Mouse (Mus musculus) intestine, embryonic 14.5 days (tissue): Measurements from ENCODE around the gene Hist1h2ak. TPM values are rescaled to one million over a fixed set of nuclear protein-coding genes. Genes with fewer than 3 reads are reported as not detected.
"Not testable (repeated sequence)": the region's sequence is repeated elsewhere in the genome, so short reads cannot be mapped to it uniquely, and the experiment has no call there.

Source experiments
- ATAC-seq: fragments of 200-750 bp; cut with Nextera tagmentation; replicated peaks from 2 replicates; pipeline ENCODE4 v1.8.0; 2017; ENCODE audit warnings: low read depth, moderate number of reproducible peaks, moderate TSS enrichment, moderate library complexity; ENCODE audit not compliant: low FRiP score, low TSS enrichment
- DNase-seq: peaks from one replicate; pipeline ENCODE4 v3.0.0-alpha.2; 2018; ENCODE audit warnings: low spot score
- H3K27ac ChIP-seq: fragments of 300-500 bp; sonication (generic); 2 replicates; pipeline ENCODE4 v1.5.1; 2014; ENCODE audit warnings: low read depth, mild to moderate bottlenecking, control low read depth
- H3K27me3 ChIP-seq: fragments of 300-500 bp; sonication (generic); replicated peaks from 2 replicates; pipeline ENCODE4 v1.6.1; 2014; ENCODE audit warnings: low read length, control low read depth; ENCODE audit not compliant: control insufficient read depth, insufficient read depth
- H3K36me3 ChIP-seq: fragments of 300-500 bp; sonication (generic); 2 replicates; pipeline ENCODE4 v1.6.1; 2014; ENCODE audit warnings: low read length, control low read depth; ENCODE audit not compliant: control insufficient read depth, insufficient read depth
- H3K4me1 ChIP-seq: fragments of 300-500 bp; sonication (generic); replicated peaks from 2 replicates; pipeline ENCODE4 v1.6.1; 2014; ENCODE audit warnings: low read length, control low read depth, mixed read lengths; ENCODE audit not compliant: control insufficient read depth, insufficient read depth
- H3K4me2 ChIP-seq: fragments of 300-500 bp; sonication (generic); 2 replicates; pipeline ENCODE4 v1.6.1; 2014; ENCODE audit warnings: low read length
- H3K4me3 ChIP-seq: fragments of 300-500 bp; sonication (generic); 2 replicates; pipeline ENCODE4 v1.5.1; 2014; ENCODE audit warnings: low read depth, low read length, control low read depth, mixed read lengths
- H3K9ac ChIP-seq: fragments of 300-500 bp; sonication (generic); 2 replicates; pipeline ENCODE4 v1.6.1; 2014; ENCODE audit warnings: mild to moderate bottlenecking, low read length
- H3K9me3 ChIP-seq: fragments of 300-500 bp; sonication (generic); 2 replicates; pipeline ENCODE4 v1.6.1; 2016; ENCODE audit warnings: low read length, control low read depth; ENCODE audit not compliant: control insufficient read depth
- WGBS: fragments of 180-500 bp; shearing (Covaris S2); extraction: QIAGEN DNeasy Blood & Tissue Kit; methylation state at CpG from one replicate; pipeline ENCODE4 v1.1.7; 2014; 5-methylcytosine and 5-hydroxymethylcytosine counted together
- polyA plus RNA-seq: library from polyadenylated mRNA; unstranded; fragments of >200 nt; fragmentation: Nextera tagmentation; extraction: Ambion mirVana; gene quantifications from 2 replicates; pipeline ENCODE4 v1.2.1, GENCODE M21; 2014

The Hist1h2ak gene
- polyA plus RNA-seq, 1 experiment from 2014 or later = 18.2 TPM

- peak; percentile 43 for ATAC-seq
- WGBS = under 1% methylated on average over 44 of the region's 44 CpGs
Measured at GRCm38 (mm10) chr13:21779767-21780731, 26.4 kb upstream of the Hist1h2ak start, which contains the start of gene Hist1h1b. Gene Hist1h1b (minus strand): TSS chr13:21780625.

GRCm38 (mm10) chr13:21778814-21779766 is 25.5 kb upstream of the Hist1h2ak start:
- Histone ChIP-seq H3K9me3 (no peaks in the 10 kb centered on the region), H3K36me3 (no peaks in the 10 kb centered on the region), H3K4me2 (peak overlapping the region; percentile 95), H3K27me3 (no peaks in the 10 kb centered on the region), H3K9ac (peak overlapping the region; percentile 97), H3K4me1 (peaks cover 9% of the 10 kb centered on the region), H3K27ac (peak overlapping the region; percentile 97), H3K4me3 (peak overlapping the region; percentile 61)
- ATAC-seq (peak; percentile 83), DNase-seq (peak; percentile 88)
- 5% methylated on average over 33 of the region's 33 CpGs for WGBS

More at GRCm38 (mm10) chr13:21779767-21780731, 26.4 kb upstream of the Hist1h2ak start, which contains the start of gene Hist1h1b:
- Histone ChIP-seq H3K9me3 (no peaks in the 10 kb centered on the region), H3K27me3 (no peaks in the 10 kb centered on the region), H3K27ac (peak within 1 kb of the TSS; percentile 97), H3K4me2 (peak within 1 kb of the TSS; percentile 95), H3K9ac (peak within 1 kb of the TSS; percentile 97), H3K36me3 (no peaks in the 10 kb centered on the region), H3K4me3 (peak within 1 kb of the TSS; percentile 61), H3K4me1 (peaks cover 14% of the 10 kb centered on the region)
- peak; percentile 91 for DNase-seq

- no peaks in the 10 kb centered on the region for H3K27me3 ChIP-seq
- peak overlapping the region; percentile 66 for H3K4me2 ChIP-seq
- no peak for ATAC-seq
- no peak for DNase-seq
- H3K9me3 ChIP-seq = no peaks in the 10 kb centered on the region
- H3K9ac ChIP-seq = no peak overlapping the region
- H3K4me3 ChIP-seq = no peak overlapping the region
- no peaks in the 10 kb centered on the region for H3K36me3 ChIP-seq
- peaks cover 14% of the 10 kb centered on the region for H3K4me1 ChIP-seq
- WGBS = 74% methylated on average over 1 of the region's 1 CpGs
- no peak overlapping the region for H3K27ac ChIP-seq
Measured at GRCm38 (mm10) chr13:21755707-21756106, 2.1 kb upstream of the Hist1h2ak start.

GRCm38 (mm10) chr13:21754294-21755001 is 821 bp upstream of the Hist1h2ak start:
- not testable (repeated sequence) for ATAC-seq, H3K9me3 ChIP-seq
- WGBS = 5% methylated on average over 15 of the region's 26 CpGs

GRCm38 (mm10) chr13:21753051-21753523 is 540 bp downstream of the Hist1h2ak start:
- no peak for ATAC-seq

More at GRCm38 (mm10) chr13:21754294-21755001, 821 bp upstream of the Hist1h2ak start:
- H3K4me3 ChIP-seq = peak overlapping the region; percentile 45
- not testable (repeated sequence) for H3K36me3 ChIP-seq, H3K27me3 ChIP-seq
- peak; percentile 68 for DNase-seq
- peak overlapping the region; percentile 89 for H3K27ac ChIP-seq
- peaks cover 16% of the 10 kb centered on the region for H3K4me1 ChIP-seq
- peak overlapping the region; percentile 69 for H3K9ac ChIP-seq
- H3K4me2 ChIP-seq = peak overlapping the region; percentile 70

GRCm38 (mm10) chr13:21752356-21752755 is 1.3 kb downstream of the Hist1h2ak start:
- H3K27ac ChIP-seq = peak overlapping the region; percentile 89
- no peak for ATAC-seq

More at GRCm38 (mm10) chr13:21753051-21753523, 540 bp downstream of the Hist1h2ak start:
- Histone ChIP-seq H3K9me3 (no peaks in the 10 kb centered on the region), H3K9ac (peak overlapping the region; percentile 69), H3K27me3 (no peaks in the 10 kb centered on the region), H3K4me1 (peaks cover 24% of the 10 kb centered on the region), H3K27ac (peak overlapping the region; percentile 89), H3K36me3 (no peaks in the 10 kb centered on the region), H3K4me2 (peak overlapping the region; percentile 70), H3K4me3 (peak overlapping the region; percentile 41)
- peak; percentile 66 for DNase-seq
- WGBS = 2% methylated on average over 10 of the region's 10 CpGs

GRCm38 (mm10) chr13:21751827-21752226 is 1.8 kb downstream of the Hist1h2ak start:
- Histone ChIP-seq H3K9me3 (no peaks in the 10 kb centered on the region), H3K9ac (no peak overlapping the region), H3K36me3 (no peaks in the 10 kb centered on the region), H3K4me2 (peak overlapping the region; percentile 70; the same call in 1 of the 2 replicates), H3K27me3 (no peaks in the 10 kb centered on the region), H3K27ac (peak overlapping the region; percentile 89), H3K4me3 (no peak overlapping the region), H3K4me1 (peaks cover 24% of the 10 kb centered on the region)
- ATAC-seq = no peak
- 68% methylated on average over 3 of the region's 3 CpGs for WGBS
- DNase-seq = no peak

More at GRCm38 (mm10) chr13:21752356-21752755, 1.3 kb downstream of the Hist1h2ak start:
- Histone ChIP-seq H3K9me3 (no peaks in the 10 kb centered on the region), H3K36me3 (no peaks in the 10 kb centered on the region), H3K4me1 (peaks cover 24% of the 10 kb centered on the region), H3K9ac (peak overlapping the region; percentile 69), H3K4me3 (peak overlapping the region; percentile 41), H3K27me3 (no peaks in the 10 kb centered on the region), H3K4me2 (peak overlapping the region; percentile 70)
- 23% methylated on average over 3 of the region's 3 CpGs for WGBS
- DNase-seq = no peak
